Mouse (Mus musculus): ENCODE measurements around the gene Gm10160.

The Gm10160 gene

DNA sequence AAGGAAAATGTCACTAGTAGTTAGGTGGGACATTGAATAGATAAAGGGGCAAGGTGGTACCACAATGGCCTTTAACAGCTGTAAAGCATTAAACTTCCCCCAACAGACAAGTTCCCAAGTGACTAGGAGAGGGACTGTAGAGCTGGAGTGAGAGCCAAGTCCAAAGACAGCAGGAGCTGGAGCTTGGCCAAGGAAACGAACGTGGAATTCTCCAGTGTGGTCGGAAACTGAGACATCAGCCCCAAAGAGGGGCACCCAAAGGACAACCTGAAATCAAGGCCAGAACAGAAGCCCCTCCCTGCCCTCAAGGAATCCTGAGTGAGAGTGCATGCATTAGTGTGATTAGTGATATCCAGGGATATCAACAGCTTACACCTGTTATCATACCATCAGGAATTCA is 30.2 kb downstream of the Gm10160 start:
- no peak for DNase-seq

DNA sequence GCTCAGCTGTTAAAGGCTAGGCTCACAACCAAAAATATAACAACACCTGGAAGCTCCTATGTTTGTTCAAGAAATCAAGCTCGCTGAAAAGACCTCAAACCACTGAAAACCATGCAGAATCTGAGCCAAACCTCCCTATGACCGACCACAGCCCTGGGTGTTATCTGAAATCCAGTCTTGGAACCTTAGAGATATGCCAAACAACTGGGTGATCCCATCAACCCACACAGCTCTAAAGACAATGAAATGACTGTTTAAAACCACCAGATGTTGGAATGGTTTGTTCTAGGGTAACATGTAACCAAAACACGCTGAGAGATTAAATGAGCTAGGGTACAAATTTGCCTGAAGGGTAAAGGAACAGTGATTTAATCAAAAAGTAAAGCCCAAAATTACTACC is 30.7 kb downstream of the Gm10160 start:
- no peak for DNase-seq

DNA sequence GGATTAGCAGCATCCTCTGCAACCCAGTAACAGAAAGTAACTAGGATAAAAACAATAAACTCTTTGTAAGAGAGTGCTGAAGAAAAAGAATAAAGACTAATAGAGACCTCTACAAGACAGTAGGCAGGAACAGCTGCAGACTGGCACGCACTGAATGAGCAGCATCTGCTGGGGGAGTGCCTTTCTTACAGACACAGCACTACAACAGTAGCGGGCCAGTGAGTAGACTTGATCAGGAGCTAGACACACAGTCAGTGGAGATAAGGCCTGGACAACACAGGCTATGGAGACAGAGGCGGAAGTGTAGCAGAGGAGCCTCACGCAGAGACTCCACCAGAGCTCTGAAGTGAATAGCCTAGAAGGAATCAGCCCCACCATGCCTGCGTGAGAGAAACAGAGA is 49.5 kb downstream of the Gm10160 start:
- DNase-seq: no peak
